Mouse (Mus musculus) cortical plate, adult 2 months (tissue): ENCODE results near the gene Plekha7.
A peak's percentile ranks its signal among the peaks of the same experiment; 100 is the strongest.

Experiments
- CTCF ChIP-seq: fragments of 200-500 bp; IDR thresholded peaks from 2 replicates; pipeline ENCODE4 v1.5.1; 2011; ENCODE audit warnings: mild to moderate bottlenecking, control low read depth, low read length; ENCODE audit not compliant: insufficient read depth; ENCODE audit errors: extremely low read depth
- POLR2A ChIP-seq: fragments of 200-500 bp; IDR thresholded peaks from 2 replicates; pipeline ENCODE4 v1.6.1; 2011; ENCODE audit warnings: mild to moderate bottlenecking, low read length, control low read depth; ENCODE audit not compliant: insufficient read depth; ENCODE audit errors: extremely low read depth

DNA sequence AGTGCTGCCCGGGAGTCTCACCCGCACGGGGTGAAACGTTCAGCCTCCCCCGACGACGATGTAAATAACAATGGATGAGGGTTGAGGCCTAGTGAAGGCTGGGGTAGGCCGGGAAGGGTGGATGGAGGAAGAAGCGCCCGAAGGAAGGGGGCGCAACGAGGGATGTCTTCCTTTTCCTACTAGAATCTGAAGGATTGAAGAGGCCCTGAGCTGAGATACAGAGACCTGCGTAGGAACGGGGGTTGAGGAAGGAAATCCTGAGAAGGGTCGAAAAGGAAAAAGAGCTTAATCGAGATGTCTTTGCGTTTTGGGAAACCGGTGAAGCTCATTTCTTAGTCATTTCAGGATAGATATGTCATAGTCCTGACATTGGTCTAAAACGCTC lies 214.7 kb downstream of the Plekha7 start:
- TF ChIP-seq POLR2A = no peak
- 0 out of 2 replicates have a peak, but pooled peaks have one; percentile 9 for TF ChIP-seq CTCF
